Mouse (Mus musculus) T-cell, adult 66 days (primary cell): ENCODE data around the gene Enpp5. TPM values are rescaled to one million over a fixed set of nuclear protein-coding genes. Genes with fewer than 3 reads are reported as not detected.

Source experiments
- total RNA-seq, 2 experiments: library from RNA; stranded (reverse); gene quantifications; 3 replicates in 1 of 2; 4 replicates in 1 of 2; pipeline ENCODE4 v1.2.4; 2023

Enpp5 gene
- 1 to 10 TPM; 3.0 to 3.8 TPM for total RNA-seq

DNA sequence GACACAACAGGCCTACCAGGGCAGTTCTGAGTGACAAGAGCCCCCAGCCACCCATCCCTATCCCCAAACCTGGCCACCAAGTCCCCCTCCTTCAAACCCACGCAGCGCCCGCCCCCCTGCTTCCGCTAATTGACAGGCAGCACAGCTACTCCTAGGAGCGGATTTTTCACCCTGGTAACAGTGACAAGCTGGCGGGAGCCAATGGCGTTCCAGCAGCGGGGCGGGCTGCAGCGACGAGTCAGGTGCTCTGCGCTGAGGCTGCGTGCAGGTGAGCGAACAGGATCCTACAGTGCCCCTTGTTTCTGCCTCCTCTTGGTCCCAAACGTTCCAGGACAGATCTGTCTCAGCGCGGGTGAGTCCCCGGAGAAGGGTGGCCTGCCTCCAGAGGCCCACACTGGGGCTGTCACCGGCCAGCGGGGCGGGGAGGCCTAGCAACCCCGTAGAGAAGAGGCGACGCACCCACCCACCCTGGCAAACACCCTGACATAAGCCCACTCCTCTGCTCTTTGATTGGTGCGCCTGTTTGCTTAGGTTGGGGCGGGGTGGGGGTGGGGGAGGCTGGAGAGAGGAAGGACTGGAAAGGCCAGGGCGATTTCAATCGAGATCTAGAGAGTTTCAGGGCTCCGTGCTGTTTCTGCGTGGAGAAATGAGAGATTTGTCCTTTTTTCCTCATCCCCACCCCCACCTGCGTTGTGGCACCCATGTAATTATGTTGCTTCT lies at the start of gene Enpp5:
Gene Enpp5, plus strand, starts transcription at position 183 of the 720 bp plus-strand sequence.

DNA sequence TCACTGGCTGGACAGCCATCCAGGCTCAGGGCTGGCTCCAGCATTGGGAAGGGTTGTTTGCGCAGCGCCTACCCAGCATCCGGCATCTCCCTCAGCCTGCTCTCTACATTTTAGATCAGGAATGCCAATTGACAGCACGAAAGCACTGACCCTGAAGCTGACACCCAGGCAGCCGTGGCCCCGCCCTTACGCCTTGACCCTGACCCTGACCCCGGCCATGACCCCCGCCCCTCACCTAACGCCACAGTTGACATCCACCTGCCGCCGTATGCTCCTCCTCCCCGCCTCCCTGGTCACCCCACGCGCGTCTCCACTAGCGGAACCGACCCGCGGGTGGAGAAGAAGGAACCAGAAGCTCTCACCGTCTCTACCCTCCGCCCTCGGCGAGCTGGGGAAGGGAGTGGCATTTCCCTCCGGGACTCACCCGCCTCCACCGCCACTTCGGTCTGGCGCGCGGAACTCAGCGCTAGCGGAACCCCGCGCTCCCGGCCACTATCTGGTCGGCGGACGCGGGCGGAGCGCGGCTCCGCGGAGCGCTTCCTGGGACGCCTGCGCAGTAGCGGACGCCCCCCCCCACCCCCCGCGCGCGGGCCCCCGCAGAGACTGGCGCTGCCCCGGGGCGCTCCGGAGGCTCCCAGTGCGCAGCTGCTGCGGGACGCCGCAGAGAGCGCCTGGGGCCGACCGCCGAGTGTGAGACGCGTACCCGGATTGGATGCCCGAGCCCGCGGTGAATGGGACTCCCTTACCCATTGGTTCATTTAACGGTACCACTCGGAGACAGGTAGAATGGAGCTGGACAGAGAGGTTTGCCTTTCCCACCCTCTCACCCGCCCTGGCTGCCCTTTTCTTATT lies 26.9 kb downstream of the Enpp5 start, which contains the start of gene Enpp4:
Gene Enpp4, minus strand, starts transcription at position 523 of the 852 bp plus-strand sequence.

Other genes starting within 250 kb of the Enpp5 start
- gene Enpp4, start 27.0 kb downstream of the Enpp5 start, total RNA-seq, result 10 to 100 TPM; 12.4 to 16.5 TPM
- gene Clic5, start 109.8 kb downstream of the Enpp5 start, total RNA-seq, result not detected